Mouse (Mus musculus) spleen, postnatal 36 days (tissue): ENCODE measurements around the gene Gipc2.
A peak's percentile ranks its signal among the peaks of the same experiment; 100 is the strongest.

Experiments used
- DNase-seq, 2 experiments: peaks; one replicate each; pipeline ENCODE4 v3.0.0; 2022; ENCODE audit warnings: low spot score in 2 of 2, mixed read lengths in 1 of 2

Gipc2 gene

GRCm38 (mm10) chr3:152117941-152118340 lies 48.1 kb downstream of the Gipc2 start:
- DNase-seq, result no peak

GRCm38 (mm10) chr3:152116140-152116539 lies 49.9 kb downstream of the Gipc2 start:
- DNase-seq, result no peak

GRCm38 (mm10) chr3:152114786-152115185 lies 51.2 kb downstream of the Gipc2 start:
- DNase-seq, result peak; percentile 74 to 86

GRCm38 (mm10) chr3:152114222-152114621 lies 51.8 kb downstream of the Gipc2 start:
- DNase-seq, result no peak

- peak in 1 of 2 experiments; percentile 20 for DNase-seq
These were observed 52.5 kb downstream of the Gipc2 start for GRCm38 (mm10) chr3:152113496-152113895.

- no peak for DNase-seq
These were observed 53.4 kb downstream of the Gipc2 start for GRCm38 (mm10) chr3:152112664-152113063.

GRCm38 (mm10) chr3:152111482-152111881 lies 54.5 kb downstream of the Gipc2 start:
- DNase-seq, result no peak

- DNase-seq, result peak; percentile 28 to 51
These were observed 54.9 kb downstream of the Gipc2 start for GRCm38 (mm10) chr3:152111081-152111480.

- DNase-seq, result no peak
These were observed 56.8 kb downstream of the Gipc2 start for GRCm38 (mm10) chr3:152109260-152109587.

- DNase-seq, result no peak
These were observed 57.3 kb downstream of the Gipc2 start for GRCm38 (mm10) chr3:152108560-152109259.

GRCm38 (mm10) chr3:152108003-152108395 lies 58.0 kb downstream of the Gipc2 start:
- no peak for DNase-seq

- DNase-seq, result no peak
These were observed 58.7 kb downstream of the Gipc2 start for GRCm38 (mm10) chr3:152107149-152108002.

GRCm38 (mm10) chr3:152106225-152107148 lies 59.5 kb downstream of the Gipc2 start:
- DNase-seq, result no peak

GRCm38 (mm10) chr3:152105341-152105740 lies 60.7 kb downstream of the Gipc2 start:
- DNase-seq, result peak in 1 of 2 experiments; percentile 14

- no peak for DNase-seq
These were observed 62.6 kb downstream of the Gipc2 start for GRCm38 (mm10) chr3:152103381-152103780.

- DNase-seq, result no peak
These were observed 64.6 kb downstream of the Gipc2 start for GRCm38 (mm10) chr3:152101459-152101858.

GRCm38 (mm10) chr3:152100119-152100818 lies 65.8 kb downstream of the Gipc2 start:
- DNase-seq, result no peak

GRCm38 (mm10) chr3:152095030-152095429 lies 71.0 kb downstream of the Gipc2 start:
- DNase-seq, result no peak

GRCm38 (mm10) chr3:152092385-152093057 lies 73.5 kb downstream of the Gipc2 start:
- DNase-seq, result no peak

GRCm38 (mm10) chr3:152089178-152089577 lies 76.9 kb downstream of the Gipc2 start:
- DNase-seq, result no peak

- no peak for DNase-seq
These were observed 84.6 kb downstream of the Gipc2 start for GRCm38 (mm10) chr3:152081381-152081780.
